Mouse (Mus musculus): ENCODE results near the gene Mmel1. TPM values are rescaled to one million over a fixed set of nuclear protein-coding genes. Genes with fewer than 3 reads are reported as not detected.

Mmel1 gene
- polyA plus RNA-seq, 1 experiment from 2014 or later: 0.56 TPM

GRCm38 (mm10) chr4:154935788-154936187, 66.4 kb downstream of the Mmel1 start:
- no peak overlapping the region for H3K9ac ChIP-seq (ENCODE audit: low read length)
- DNase-seq (ENCODE audit: low spot score, missing footprints) (no peak), ATAC-seq (ENCODE audit: low FRiP score) (no peak)
- peaks cover 4% of the 10 kb centered on the region; the same call in 1 of the 2 replicates for H3K4me1 ChIP-seq (ENCODE audit: control insufficient read depth, insufficient read depth, low read length)
- H3K36me3 ChIP-seq (ENCODE audit: control insufficient read depth, insufficient read depth, low read length): no peaks in the 10 kb centered on the region
- 78% methylated on average over 7 of the region's 7 CpGs for WGBS
- no peak overlapping the region for H3K4me3 ChIP-seq (ENCODE audit: low read depth, low read length)
- H3K9me3 ChIP-seq (ENCODE audit: control insufficient read depth, low read length): no peaks in the 10 kb centered on the region
- no peaks in the 10 kb centered on the region for H3K27me3 ChIP-seq (ENCODE audit: control insufficient read depth, insufficient read depth, low read length)
- H3K4me2 ChIP-seq: no peak overlapping the region
- no peak overlapping the region for H3K27ac ChIP-seq (ENCODE audit: low read depth, low read length)

GRCm38 (mm10) chr4:154936542-154937255, 67.3 kb downstream of the Mmel1 start:
- H3K4me3 ChIP-seq (ENCODE audit: low read depth, low read length): no peak overlapping the region
- H3K27ac ChIP-seq (ENCODE audit: low read depth, low read length): no peak overlapping the region
- no peaks in the 10 kb centered on the region for H3K27me3 ChIP-seq (ENCODE audit: control insufficient read depth, insufficient read depth, low read length)
- H3K4me2 ChIP-seq: no peak overlapping the region
- H3K4me1 ChIP-seq (ENCODE audit: control insufficient read depth, insufficient read depth, low read length): peaks cover 4% of the 10 kb centered on the region; the same call in 1 of the 2 replicates
- ATAC-seq (ENCODE audit: low FRiP score) (no peak), DNase-seq (ENCODE audit: low spot score, missing footprints) (peak; percentile 86)
- H3K9me3 ChIP-seq (ENCODE audit: control insufficient read depth, low read length): no peaks in the 10 kb centered on the region
- WGBS: 50% methylated on average over 8 of the region's 8 CpGs
- H3K36me3 ChIP-seq (ENCODE audit: control insufficient read depth, insufficient read depth, low read length): no peaks in the 10 kb centered on the region
- H3K9ac ChIP-seq (ENCODE audit: low read length): no peak overlapping the region

- Histone ChIP-seq H3K9me3 (ENCODE audit: control insufficient read depth, low read length) (no peaks in the 10 kb centered on the region), H3K4me3 (ENCODE audit: low read depth, low read length) (no peak overlapping the region), H3K36me3 (ENCODE audit: control insufficient read depth, insufficient read depth, low read length) (no peaks in the 10 kb centered on the region), H3K27ac (ENCODE audit: low read depth, low read length) (no peak overlapping the region), H3K4me2 (no peak overlapping the region), H3K4me1 (ENCODE audit: control insufficient read depth, insufficient read depth, low read length) (peaks cover 4% of the 10 kb centered on the region; the same call in 1 of the 2 replicates), H3K27me3 (ENCODE audit: control insufficient read depth, insufficient read depth, low read length) (no peaks in the 10 kb centered on the region), H3K9ac (ENCODE audit: low read length) (no peak overlapping the region)
- 87% methylated on average over 1 of the region's 1 CpGs for WGBS
- ATAC-seq (ENCODE audit: low FRiP score) (no peak), DNase-seq (ENCODE audit: low spot score, missing footprints) (no peak)
Measured at GRCm38 (mm10) chr4:154937746-154938145, 68.4 kb downstream of the Mmel1 start.

GRCm38 (mm10) chr4:154940156-154940555, 70.8 kb downstream of the Mmel1 start:
- DNase-seq (ENCODE audit: low spot score, missing footprints): peak; percentile 60
- Histone ChIP-seq H3K27ac (ENCODE audit: low read depth, low read length) (no peak overlapping the region), H3K9me3 (ENCODE audit: control insufficient read depth, low read length) (no peaks in the 10 kb centered on the region), H3K4me1 (ENCODE audit: control insufficient read depth, insufficient read depth, low read length) (peaks cover 7% of the 10 kb centered on the region), H3K27me3 (ENCODE audit: control insufficient read depth, insufficient read depth, low read length) (no peaks in the 10 kb centered on the region), H3K4me3 (ENCODE audit: low read depth, low read length) (no peak overlapping the region), H3K4me2 (no peak overlapping the region), H3K36me3 (ENCODE audit: control insufficient read depth, insufficient read depth, low read length) (no peaks in the 10 kb centered on the region), H3K9ac (ENCODE audit: low read length) (no peak overlapping the region)
- WGBS: 85% methylated on average over 2 of the region's 2 CpGs
- ATAC-seq (ENCODE audit: low FRiP score): no peak

GRCm38 (mm10) chr4:154941831-154942230, 72.4 kb downstream of the Mmel1 start:
- Histone ChIP-seq H3K4me1 (ENCODE audit: control insufficient read depth, insufficient read depth, low read length) (peaks cover 18% of the 10 kb centered on the region), H3K27me3 (ENCODE audit: control insufficient read depth, insufficient read depth, low read length) (no peaks in the 10 kb centered on the region), H3K27ac (ENCODE audit: low read depth, low read length) (no peak overlapping the region), H3K36me3 (ENCODE audit: control insufficient read depth, insufficient read depth, low read length) (no peaks in the 10 kb centered on the region), H3K9me3 (ENCODE audit: control insufficient read depth, low read length) (no peaks in the 10 kb centered on the region), H3K9ac (ENCODE audit: low read length) (no peak overlapping the region), H3K4me3 (ENCODE audit: low read depth, low read length) (no peak overlapping the region), H3K4me2 (no peak overlapping the region)
- WGBS: 94% methylated on average over 5 of the region's 5 CpGs
- no peak for ATAC-seq (ENCODE audit: low FRiP score)
- DNase-seq (ENCODE audit: low spot score, missing footprints): no peak

- peak; percentile 59 for DNase-seq (ENCODE audit: low spot score, missing footprints)
- WGBS: 88% methylated on average over 10 of the region's 10 CpGs
Measured at GRCm38 (mm10) chr4:154942632-154943322, 73.4 kb downstream of the Mmel1 start.

GRCm38 (mm10) chr4:154943323-154944039, 74.1 kb downstream of the Mmel1 start:
- Histone ChIP-seq H3K4me2 (no peak overlapping the region), H3K4me1 (ENCODE audit: control insufficient read depth, insufficient read depth, low read length) (peaks cover 27% of the 10 kb centered on the region), H3K4me3 (ENCODE audit: low read depth, low read length) (no peak overlapping the region), H3K9ac (ENCODE audit: low read length) (no peak overlapping the region), H3K36me3 (ENCODE audit: control insufficient read depth, insufficient read depth, low read length) (no peaks in the 10 kb centered on the region), H3K27me3 (ENCODE audit: control insufficient read depth, insufficient read depth, low read length) (no peaks in the 10 kb centered on the region), H3K9me3 (ENCODE audit: control insufficient read depth, low read length) (no peaks in the 10 kb centered on the region), H3K27ac (ENCODE audit: low read depth, low read length) (no peak overlapping the region)
- DNase-seq (ENCODE audit: low spot score, missing footprints): peak; percentile 67
- ATAC-seq (ENCODE audit: low FRiP score): no peak
- WGBS: 93% methylated on average over 6 of the region's 6 CpGs

More at GRCm38 (mm10) chr4:154942632-154943322, 73.4 kb downstream of the Mmel1 start:
- Histone ChIP-seq H3K9me3 (ENCODE audit: control insufficient read depth, low read length) (no peaks in the 10 kb centered on the region), H3K4me1 (ENCODE audit: control insufficient read depth, insufficient read depth, low read length) (peaks cover 22% of the 10 kb centered on the region), H3K27me3 (ENCODE audit: control insufficient read depth, insufficient read depth, low read length) (no peaks in the 10 kb centered on the region), H3K4me2 (no peak overlapping the region), H3K4me3 (ENCODE audit: low read depth, low read length) (no peak overlapping the region), H3K36me3 (ENCODE audit: control insufficient read depth, insufficient read depth, low read length) (no peaks in the 10 kb centered on the region), H3K27ac (ENCODE audit: low read depth, low read length) (no peak overlapping the region), H3K9ac (ENCODE audit: low read length) (no peak overlapping the region)
- ATAC-seq (ENCODE audit: low FRiP score): no peak

GRCm38 (mm10) chr4:154944121-154944590, 74.8 kb downstream of the Mmel1 start:
- peak; percentile 50 for ATAC-seq (ENCODE audit: low FRiP score)
- Histone ChIP-seq H3K4me3 (ENCODE audit: low read depth, low read length) (no peak overlapping the region), H3K4me2 (no peak overlapping the region), H3K4me1 (ENCODE audit: control insufficient read depth, insufficient read depth, low read length) (peaks cover 34% of the 10 kb centered on the region), H3K9me3 (ENCODE audit: control insufficient read depth, low read length) (no peaks in the 10 kb centered on the region), H3K9ac (ENCODE audit: low read length) (no peak overlapping the region), H3K27ac (ENCODE audit: low read depth, low read length) (no peak overlapping the region), H3K27me3 (ENCODE audit: control insufficient read depth, insufficient read depth, low read length) (no peaks in the 10 kb centered on the region), H3K36me3 (ENCODE audit: control insufficient read depth, insufficient read depth, low read length) (no peaks in the 10 kb centered on the region)
- 13% methylated on average over 2 of the region's 2 CpGs for WGBS
- DNase-seq (ENCODE audit: low spot score, missing footprints): peak; percentile 92

All from midbrain, embryonic 11.5 days (tissue).